Comparison of ENCODE assay signal across 8 mouse cellular contexts in genomic region chr2:144269306-144269650, GRCm38 (mm10). TPM values are rescaled to one million over a fixed set of nuclear protein-coding genes. Genes with fewer than 3 reads are reported as not detected.
DNase-seq lines count a peak whose midpoint lies in the region; ATAC-seq and TF ChIP-seq lines count a peak whose summit lies in the region.

No protein-coding gene starts in this region.

- no peak for ATAC-seq in kidney, embryonic 14.5 days (ENCODE audit: low FRiP score, low TSS enrichment)
- ATAC-seq in hindbrain, embryonic 11.5 days (ENCODE audit: low FRiP score) = no peak
- ATAC-seq in midbrain, embryonic 13.5 days = no peak

- no peak overlapping the region for H3K27ac ChIP-seq in kidney, embryonic 14.5 days (ENCODE audit: low read depth, low read length)
- peak overlapping the region; percentile 78 for H3K27ac ChIP-seq in MEL (ENCODE audit: control insufficient read depth, low read depth, low read length)
- H3K27ac ChIP-seq in hindbrain, embryonic 11.5 days (ENCODE audit: low read depth, low read length) = no peak overlapping the region
- no peak overlapping the region for H3K27ac ChIP-seq in midbrain, embryonic 13.5 days

- peak overlapping the region; percentile 95 for H3K4me3 ChIP-seq in kidney, embryonic 14.5 days (ENCODE audit: low read length)
- peak overlapping the region; percentile 85 to 98 for H3K4me3 ChIP-seq in MEL (ENCODE audit: control insufficient read depth in 1 of 2, insufficient read depth in 1 of 2, low read depth in 2 of 2, low read length in 2 of 2)
- H3K4me3 ChIP-seq in hindbrain, embryonic 11.5 days (ENCODE audit: low read depth, low read length) = peak overlapping the region; percentile 94
- H3K4me3 ChIP-seq in midbrain, embryonic 13.5 days (replicated peaks) = peak overlapping the region; percentile 92

- no peak for TF ChIP-seq CTCF in MEL (IDR thresholded peaks at IDR 0.05 in 2 of 3, conservative IDR thresholded peaks at IDR 0.05 in 1 of 3; ENCODE audit: control insufficient read depth in 1 of 3, insufficient read depth in 1 of 3, low read depth in 2 of 3, low read length in 3 of 3, poor library complexity in 1 of 3, severe bottlenecking in 1 of 3)

- no peak for TF ChIP-seq EP300 in MEL (IDR thresholded peaks at IDR 0.05; ENCODE audit: low read depth in 1 of 2, low read length in 2 of 2)

- no peaks in the 10 kb centered on the region for H3K9me3 ChIP-seq in kidney, embryonic 14.5 days (ENCODE audit: control insufficient read depth, low read length)
- H3K9me3 ChIP-seq in MEL (replicated peaks; ENCODE audit: insufficient read depth, low read length) = no peaks in the 10 kb centered on the region
- H3K9me3 ChIP-seq in hindbrain, embryonic 11.5 days (ENCODE audit: control insufficient read depth, low read length) = no peaks in the 10 kb centered on the region
- no peaks in the 10 kb centered on the region for H3K9me3 ChIP-seq in midbrain, embryonic 13.5 days

- peak overlapping the region; percentile 98 for H3K9ac ChIP-seq in kidney, embryonic 14.5 days (ENCODE audit: low read depth, low read length)
- peak overlapping the region; percentile 99 for H3K9ac ChIP-seq in MEL (ENCODE audit: control insufficient read depth, low read depth, low read length, poor library complexity, severe bottlenecking)
- H3K9ac ChIP-seq in hindbrain, embryonic 11.5 days (ENCODE audit: low read depth, low read length) = peak overlapping the region; percentile 98
- peak overlapping the region; percentile 95 for H3K9ac ChIP-seq in midbrain, embryonic 13.5 days (replicated peaks)

- peaks cover 91% of the 10 kb centered on the region for H3K79me2 ChIP-seq in MEL (ENCODE audit: control insufficient read depth, insufficient read depth, low read length, poor library complexity)

- peaks cover 37% of the 10 kb centered on the region for H3K4me1 ChIP-seq in kidney, embryonic 14.5 days (ENCODE audit: control insufficient read depth, insufficient read depth, low read length)
- H3K4me1 ChIP-seq in MEL (ENCODE audit: control insufficient read depth in 1 of 2, insufficient read depth in 2 of 2, low read length in 2 of 2) = peaks cover 7 to 18% of the 10 kb centered on the region in 2 experiments
- H3K4me1 ChIP-seq in hindbrain, embryonic 11.5 days (replicated peaks; ENCODE audit: control insufficient read depth, insufficient read depth, low read length) = no peaks in the 10 kb centered on the region
- H3K4me1 ChIP-seq in midbrain, embryonic 13.5 days (replicated peaks) = peaks cover 33% of the 10 kb centered on the region

- no peak for DNase-seq in kidney, postnatal 25 days
- DNase-seq in MEL (ENCODE audit: low read depth, low spot score) = peak; percentile 63
- peak; percentile 29 for DNase-seq in hindbrain, embryonic 11.5 days (ENCODE audit: low spot score)
- DNase-seq in layer of hippocampus, postnatal 10 days (ENCODE audit: low spot score in 2 of 2) = no peak
- DNase-seq in cerebellum, postnatal 25 days = no peak
- DNase-seq in kidney, adult 11 months = no peak

- H3K27me3 ChIP-seq in kidney, embryonic 14.5 days (ENCODE audit: control insufficient read depth, insufficient read depth, low read length) = no peaks in the 10 kb centered on the region
- H3K27me3 ChIP-seq in MEL (ENCODE audit: control insufficient read depth in 1 of 2, insufficient read depth in 2 of 2, low read length in 2 of 2) = no peaks in the 10 kb centered on the region
- H3K27me3 ChIP-seq in hindbrain, embryonic 11.5 days (ENCODE audit: control insufficient read depth, insufficient read depth, low read length) = no peaks in the 10 kb centered on the region
- H3K27me3 ChIP-seq in midbrain, embryonic 13.5 days = no peaks in the 10 kb centered on the region

- WGBS in kidney, embryonic 14.5 days = under 1% methylated on average over 11 of the region's 11 CpGs
- 1% methylated on average over 11 of the region's 11 CpGs for WGBS in hindbrain, embryonic 11.5 days
- under 1% methylated on average over 11 of the region's 11 CpGs for WGBS in midbrain, embryonic 13.5 days

- peaks cover 12% of the 10 kb centered on the region; the same call in 1 of the 2 replicates for H3K36me3 ChIP-seq in kidney, embryonic 14.5 days (ENCODE audit: control insufficient read depth, insufficient read depth, low read length)
- H3K36me3 ChIP-seq in MEL (ENCODE audit: control insufficient read depth in 1 of 2, insufficient read depth in 2 of 2, low read length in 2 of 2) = peaks cover 11 to 55% of the 10 kb centered on the region in 2 experiments
- no peaks in the 10 kb centered on the region for H3K36me3 ChIP-seq in hindbrain, embryonic 11.5 days (ENCODE audit: control insufficient read depth, insufficient read depth, low read length)
- no peaks in the 10 kb centered on the region for H3K36me3 ChIP-seq in midbrain, embryonic 13.5 days

- no peak for TF ChIP-seq POLR2A in MEL (IDR thresholded peaks at IDR 0.05; ENCODE audit: control insufficient read depth in 1 of 2, insufficient read depth in 1 of 2, low read depth in 1 of 2, low read length in 2 of 2, poor library complexity in 1 of 2)

- H3K4me2 ChIP-seq in kidney, embryonic 14.5 days (replicated peaks; ENCODE audit: low read depth, low read length) = peak overlapping the region; percentile 72
- H3K4me2 ChIP-seq in hindbrain, embryonic 11.5 days (replicated peaks; ENCODE audit: low read depth, low read length) = peak overlapping the region; percentile 50
- H3K4me2 ChIP-seq in midbrain, embryonic 13.5 days (replicated peaks) = peak overlapping the region; percentile 71

- TF ChIP-seq RAD21 in MEL (IDR thresholded peaks at IDR 0.05; ENCODE audit: low read depth, low read length) = no peak

TF ChIP-seq in MEL, 35 proteins besides CTCF, POLR2A, EP300 and RAD21:
- peak; percentile 58; the same call in 1 of the 2 replicates for TF ChIP-seq SIN3A (IDR thresholded peaks at IDR 0.05; ENCODE audit: low read length)
- 0 out of 2 replicates have a peak, but pooled peaks have one; percentile 33 for TF ChIP-seq TBP (IDR thresholded peaks at IDR 0.05; ENCODE audit: low read depth, low read length)
- no peak for TF ChIP-seq NELFE (IDR thresholded peaks at IDR 0.05; ENCODE audit: low read depth, low read length)

RNA-seq across cellular contexts. Expression of gene Mgme1, which starts 1.2 kb away (rescaled TPM):
- polyA plus RNA-seq in kidney, embryonic 14.5 days (2014; fragmentation: Nextera tagmentation; extraction: Ambion mirVana) = 20.2 and 21.9 TPM in 2 replicates
- total RNA-seq in MEL (2012; rRNA removed) = 14.1 and 16.8 TPM in 2 replicates
- 10 to 100 TPM in 1 of 2 experiments, not detected in 1; 20.3 TPM for polyA plus RNA-seq in MEL (2012; ENCODE audit: insufficient read depth in 1 of 2, insufficient read length in 2 of 2, low read depth in 1 of 2, low replicate concordance in 2 of 2, missing spikeins in 1 of 2)
- polyA plus RNA-seq in hindbrain, embryonic 11.5 days (2014; fragmentation: Nextera tagmentation; extraction: Ambion mirVana) = 15.8 and 17.2 TPM in 2 replicates
- polyA plus RNA-seq in midbrain, embryonic 13.5 days (2015; fragmentation: Nextera tagmentation; extraction: Ambion mirVana) = 12.9 and 13.0 TPM in 2 replicates
- total RNA-seq in layer of hippocampus, postnatal 10 days (2021) = 1 to 10 TPM; 2.9 to 3.2 TPM

RNA-seq across cellular contexts. Expression of gene Snx5, which starts 1.4 kb away (rescaled TPM):
- polyA plus RNA-seq in kidney, embryonic 14.5 days (2014; fragmentation: Nextera tagmentation; extraction: Ambion mirVana) = 138 and 155 TPM in 2 replicates
- 136 and 161 TPM in 2 replicates for total RNA-seq in MEL (2012; rRNA removed)
- polyA plus RNA-seq in MEL (2012; ENCODE audit: insufficient read depth in 1 of 2, insufficient read length in 2 of 2, low read depth in 1 of 2, low replicate concordance in 2 of 2, missing spikeins in 1 of 2) = 100 to 1,000 TPM; 213 to 835 TPM
- polyA plus RNA-seq in hindbrain, embryonic 11.5 days (2014; fragmentation: Nextera tagmentation; extraction: Ambion mirVana) = 104 and 108 TPM in 2 replicates
- 64.7 and 66.5 TPM in 2 replicates for polyA plus RNA-seq in midbrain, embryonic 13.5 days (2015; fragmentation: Nextera tagmentation; extraction: Ambion mirVana)
- total RNA-seq in layer of hippocampus, postnatal 10 days (2021) = 10 to 100 TPM; 67.9 to 68.7 TPM

Comparison
In these comparisons a context has a peak if more than half of its experiments do, and no peak if none do; other contexts are left out.
1. DNase-seq: peak in MEL (single experiment) and hindbrain, embryonic 11.5 days (single experiment); none in kidney, postnatal 25 days (0 of 2), layer of hippocampus, postnatal 10 days (0 of 2), cerebellum, postnatal 25 days (0 of 2) and kidney, adult 11 months (single experiment).
2. Peak in every context shown above with its lines, with median percentiles within 50 percentile points of each other: H3K4me2 ChIP-seq, H3K4me3 ChIP-seq and H3K9ac ChIP-seq.